Mouse (Mus musculus): ENCODE measurements around the gene Cyp8b1. TPM values are rescaled to one million over a fixed set of nuclear protein-coding genes. Genes with fewer than 3 reads are reported as not detected.

Gene Cyp8b1
- total and polyA plus RNA-seq, 2 experiments from 2014 or later: not detected

DNA sequence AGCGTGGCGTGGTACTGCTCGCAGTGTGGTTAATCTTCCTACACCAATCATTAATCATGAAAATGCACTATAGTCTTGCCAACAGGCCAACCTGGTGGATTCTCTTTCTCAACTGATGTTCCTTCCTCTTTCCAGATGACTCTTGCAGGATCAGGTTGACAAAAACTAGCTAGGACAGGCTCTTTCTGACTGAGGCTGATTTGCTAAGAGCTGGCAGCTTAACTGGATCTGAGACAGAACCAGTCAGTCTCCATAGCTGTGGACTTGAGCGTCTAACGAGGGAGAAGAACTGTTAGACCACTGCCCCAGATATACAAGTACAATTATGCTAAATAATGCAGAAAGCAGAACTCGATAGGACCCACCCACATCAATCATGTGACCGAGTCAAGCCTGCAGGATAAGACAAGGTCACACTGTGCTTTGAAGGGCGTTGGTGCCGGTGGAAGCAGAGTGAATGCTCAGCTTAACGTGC is 3.0 kb upstream of the Cyp8b1 start:
- Histone ChIP-seq H3K36me3 (ENCODE audit: insufficient read depth) (no peaks in the 10 kb centered on the region), H3K4me3 (ENCODE audit: low read depth, low read length) (no peak overlapping the region), H3K9me3 (ENCODE audit: low read length) (no peaks in the 10 kb centered on the region), H3K4me2 (ENCODE audit: low read depth) (no peak overlapping the region), H3K4me1 (ENCODE audit: insufficient read depth) (no peaks in the 10 kb centered on the region), H3K9ac (no peak overlapping the region), H3K27ac (ENCODE audit: low read depth, low read length) (no peak overlapping the region), H3K27me3 (ENCODE audit: insufficient read depth, low read length) (no peaks in the 10 kb centered on the region)
- WGBS: 67% methylated on average over 10 of the region's 10 CpGs
- ATAC-seq (no peak), DNase-seq (no peak)
- no peak for TF ChIP-seq CTCF (IDR thresholded peaks at IDR 0.05; ENCODE audit: low read depth)

DNA sequence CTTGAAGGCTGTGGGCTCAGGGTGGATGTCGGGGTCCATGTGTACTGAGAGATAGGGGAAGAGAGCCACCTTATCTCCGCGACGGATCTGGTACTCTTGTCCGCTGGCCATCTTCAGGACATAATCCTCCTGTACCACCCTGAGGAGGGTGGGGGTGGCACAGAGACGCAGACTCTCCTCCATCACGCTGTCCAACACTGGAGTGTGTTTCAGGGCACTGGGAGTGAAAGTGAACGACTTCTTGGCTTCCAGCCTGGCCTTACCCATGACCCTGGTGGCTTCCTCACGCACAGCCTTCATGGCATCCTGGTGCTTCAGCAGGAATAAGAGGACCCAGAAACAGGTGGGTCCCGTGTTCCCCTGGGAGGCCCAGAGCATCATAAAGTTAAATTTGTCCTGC is 1.0 kb downstream of the Cyp8b1 start:
- Histone ChIP-seq H3K4me3 (ENCODE audit: low read depth, low read length) (no peak overlapping the region), H3K27me3 (ENCODE audit: insufficient read depth, low read length) (no peaks in the 10 kb centered on the region), H3K4me2 (ENCODE audit: low read depth) (no peak overlapping the region), H3K9ac (no peak overlapping the region), H3K27ac (ENCODE audit: low read depth, low read length) (no peak overlapping the region), H3K36me3 (ENCODE audit: insufficient read depth) (no peaks in the 10 kb centered on the region), H3K4me1 (ENCODE audit: insufficient read depth) (no peaks in the 10 kb centered on the region), H3K9me3 (ENCODE audit: low read length) (no peaks in the 10 kb centered on the region)
- TF ChIP-seq CTCF (IDR thresholded peaks at IDR 0.05; ENCODE audit: low read depth): no peak
- WGBS: 93% methylated on average over 10 of the region's 10 CpGs
- no peak for DNase-seq
- no peak for ATAC-seq

GRCm38 (mm10) chr9:121914226-121914757 is 1.8 kb downstream of the Cyp8b1 start:
- TF ChIP-seq CTCF (IDR thresholded peaks at IDR 0.05; ENCODE audit: low read depth): no peak
- no peaks in the 10 kb centered on the region for H3K9me3 ChIP-seq (ENCODE audit: low read length)
- H3K36me3 ChIP-seq (ENCODE audit: insufficient read depth): no peaks in the 10 kb centered on the region
- no peak for ATAC-seq
- no peak overlapping the region for H3K9ac ChIP-seq
- no peak overlapping the region for H3K4me3 ChIP-seq (ENCODE audit: low read depth, low read length)
- 90% methylated on average over 8 of the region's 8 CpGs for WGBS
- no peaks in the 10 kb centered on the region for H3K27me3 ChIP-seq (ENCODE audit: insufficient read depth, low read length)
- no peaks in the 10 kb centered on the region for H3K4me1 ChIP-seq (ENCODE audit: insufficient read depth)
- no peak overlapping the region for H3K4me2 ChIP-seq (ENCODE audit: low read depth)
- DNase-seq: no peak
- no peak overlapping the region for H3K27ac ChIP-seq (ENCODE audit: low read depth, low read length)

- TF ChIP-seq CTCF (IDR thresholded peaks at IDR 0.05; ENCODE audit: low read depth): no peak
- no peak overlapping the region for H3K4me2 ChIP-seq (ENCODE audit: low read depth)
- DNase-seq (no peak), ATAC-seq (no peak)
- H3K9me3 ChIP-seq (ENCODE audit: low read length): no peaks in the 10 kb centered on the region
- no peaks in the 10 kb centered on the region for H3K36me3 ChIP-seq (ENCODE audit: insufficient read depth)
- WGBS: 87% methylated on average over 4 of the region's 4 CpGs
- no peaks in the 10 kb centered on the region for H3K4me1 ChIP-seq (ENCODE audit: insufficient read depth)
- H3K27me3 ChIP-seq (ENCODE audit: insufficient read depth, low read length): no peaks in the 10 kb centered on the region
- no peak overlapping the region for H3K4me3 ChIP-seq (ENCODE audit: low read depth, low read length)
- H3K27ac ChIP-seq (ENCODE audit: low read depth, low read length): no peak overlapping the region
- H3K9ac ChIP-seq: no peak overlapping the region
These were observed 3.3 kb downstream of the Cyp8b1 start for GRCm38 (mm10) chr9:121912786-121913185.

GRCm38 (mm10) chr9:121911196-121911595 is 4.9 kb downstream of the Cyp8b1 start:
- no peaks in the 10 kb centered on the region for H3K36me3 ChIP-seq (ENCODE audit: insufficient read depth)
- TF ChIP-seq CTCF (IDR thresholded peaks at IDR 0.05; ENCODE audit: low read depth): no peak
- H3K4me1 ChIP-seq (ENCODE audit: insufficient read depth): no peaks in the 10 kb centered on the region
- no peak overlapping the region for H3K4me3 ChIP-seq (ENCODE audit: low read depth, low read length)
- WGBS: 93% methylated on average over 7 of the region's 7 CpGs
- H3K27me3 ChIP-seq (ENCODE audit: insufficient read depth, low read length): no peaks in the 10 kb centered on the region
- no peak overlapping the region for H3K27ac ChIP-seq (ENCODE audit: low read depth, low read length)
- DNase-seq: no peak
- no peaks in the 10 kb centered on the region for H3K9me3 ChIP-seq (ENCODE audit: low read length)
- ATAC-seq: no peak
- no peak overlapping the region for H3K9ac ChIP-seq
- H3K4me2 ChIP-seq (ENCODE audit: low read depth): no peak overlapping the region

- Histone ChIP-seq H3K27ac (ENCODE audit: low read depth, low read length) (no peak overlapping the region), H3K4me3 (ENCODE audit: low read depth, low read length) (no peak overlapping the region), H3K9me3 (ENCODE audit: low read length) (no peaks in the 10 kb centered on the region), H3K4me2 (ENCODE audit: low read depth) (no peak overlapping the region), H3K27me3 (ENCODE audit: insufficient read depth, low read length) (no peaks in the 10 kb centered on the region), H3K4me1 (ENCODE audit: insufficient read depth) (no peaks in the 10 kb centered on the region), H3K36me3 (ENCODE audit: insufficient read depth) (no peaks in the 10 kb centered on the region), H3K9ac (no peak overlapping the region)
- ATAC-seq (no peak), DNase-seq (no peak)
- no peak for TF ChIP-seq CTCF (IDR thresholded peaks at IDR 0.05; ENCODE audit: low read depth)
- 85% methylated on average over 6 of the region's 6 CpGs for WGBS
These were observed 6.5 kb downstream of the Cyp8b1 start for GRCm38 (mm10) chr9:121909635-121910034.

GRCm38 (mm10) chr9:121908321-121908720 is 7.8 kb downstream of the Cyp8b1 start:
- no peak for ATAC-seq
- DNase-seq: no peak
- H3K27ac ChIP-seq (ENCODE audit: low read depth, low read length): no peak overlapping the region
- no peak for TF ChIP-seq CTCF (IDR thresholded peaks at IDR 0.05; ENCODE audit: low read depth)
- 90% methylated on average over 17 of the region's 17 CpGs for WGBS
- no peaks in the 10 kb centered on the region for H3K36me3 ChIP-seq (ENCODE audit: insufficient read depth)
- no peak overlapping the region for H3K4me2 ChIP-seq (ENCODE audit: low read depth)
- no peaks in the 10 kb centered on the region for H3K4me1 ChIP-seq (ENCODE audit: insufficient read depth)
- H3K4me3 ChIP-seq (ENCODE audit: low read depth, low read length): no peak overlapping the region
- no peaks in the 10 kb centered on the region for H3K9me3 ChIP-seq (ENCODE audit: low read length)
- H3K9ac ChIP-seq: no peak overlapping the region
- no peaks in the 10 kb centered on the region for H3K27me3 ChIP-seq (ENCODE audit: insufficient read depth, low read length)

Data from forebrain, postnatal 0 days (tissue).